10 mouse cellular contexts compared by ENCODE assay signal in the genomic region with DNA sequence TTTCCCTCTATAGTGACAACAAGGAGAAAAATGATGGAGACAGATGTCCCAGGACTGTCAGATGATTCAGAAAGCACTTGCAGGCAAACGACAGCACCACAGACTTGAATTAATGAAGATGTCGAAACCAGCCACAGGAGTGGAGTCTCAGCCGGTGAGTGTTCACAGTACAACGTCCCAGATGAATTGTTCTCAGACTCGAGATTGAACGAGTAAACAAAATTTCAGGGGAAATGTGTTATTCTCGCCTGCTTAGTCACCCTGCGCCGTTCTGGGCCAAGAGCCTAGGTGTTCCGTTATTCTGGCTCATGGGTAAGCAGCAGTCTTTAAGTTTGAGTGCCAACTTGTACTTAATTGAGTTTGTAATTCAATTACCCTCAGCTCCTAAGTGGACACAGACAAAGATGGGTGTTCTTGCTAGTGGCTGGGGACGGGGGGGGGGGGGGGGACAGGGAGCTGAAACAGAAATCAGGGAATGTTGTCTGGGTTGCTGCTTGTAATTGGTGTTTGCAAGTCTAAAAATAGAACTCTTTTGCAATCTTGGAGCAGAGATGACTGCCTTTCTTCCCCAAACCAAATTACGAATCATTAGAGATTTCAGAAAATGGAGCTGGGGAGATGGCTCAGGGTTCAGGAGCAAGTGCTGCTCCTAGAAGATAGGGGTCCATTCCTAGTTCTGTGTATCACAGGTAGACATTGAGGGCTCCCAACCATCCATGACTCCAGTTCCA.
A peak's percentile ranks its signal among the peaks of the same experiment; 100 is the strongest.
DNase-seq lines count a peak whose midpoint lies in the region; ATAC-seq lines count a peak whose summit lies in the region.
"Had no signal": no experiment of that assay in that cellular context is flagged by ENCODE, and none has a peak within 500 bp of the region (broad histone marks: within the 10 kb centered on the region; RNA-seq: fewer than 3 reads in every experiment).

No protein-coding gene starts in this region.

- no peaks in the 10 kb centered on the region for H3K27me3 ChIP-seq in kidney, embryonic 16.5 days (ENCODE audit: insufficient read depth, low read length)
- H3K27me3 ChIP-seq: midbrain, embryonic 12.5 days had no signal

- DNase-seq in gastrocnemius, adult 18-20 months (ENCODE audit: low spot score): peak; percentile 52
- no peak for DNase-seq in gastrocnemius, postnatal 10 days
- DNase-seq in retina, postnatal 1 day: peak; percentile 20
- no peak for DNase-seq in retina, embryonic 14.5 days (ENCODE audit: low spot score)
- peak; percentile 18 for DNase-seq in skeletal muscle tissue, adult 2 months (ENCODE audit: low read depth, low spot score)
- DNase-seq: cerebellum, adult 9-10 months had no signal

- no peak overlapping the region for H3K9ac ChIP-seq in kidney, embryonic 16.5 days (replicated peaks; ENCODE audit: low read length)
- H3K9ac ChIP-seq: liver, embryonic 12.5 days; midbrain, embryonic 12.5 days had no signal

- H3K36me3 ChIP-seq in kidney, embryonic 16.5 days (ENCODE audit: insufficient read depth, low read length): no peaks in the 10 kb centered on the region
- H3K36me3 ChIP-seq: liver, embryonic 12.5 days; midbrain, embryonic 12.5 days had no signal

- H3K9me3 ChIP-seq in kidney, embryonic 16.5 days (ENCODE audit: low read length): no peaks in the 10 kb centered on the region
- H3K9me3 ChIP-seq: liver, embryonic 12.5 days; midbrain, embryonic 12.5 days had no signal

- H3K4me3 ChIP-seq in brown adipose tissue, adult 24 weeks (ENCODE audit: insufficient read depth, low read depth, low read length): no peak overlapping the region
- H3K4me3 ChIP-seq in kidney, embryonic 16.5 days (ENCODE audit: low read length): no peak overlapping the region
- H3K4me3 ChIP-seq: liver, embryonic 12.5 days; midbrain, embryonic 12.5 days had no signal

- peak overlapping the region; percentile 25; the same call in 1 of the 2 replicates for H3K27ac ChIP-seq in brown adipose tissue, adult 24 weeks (replicated peaks; ENCODE audit: low read depth, low read length)
- H3K27ac ChIP-seq in kidney, embryonic 16.5 days (ENCODE audit: low read length): no peak overlapping the region
- H3K27ac ChIP-seq: liver, embryonic 12.5 days; midbrain, embryonic 12.5 days had no signal

- ATAC-seq in kidney, embryonic 16.5 days (ENCODE audit: low FRiP score, low TSS enrichment): no peak
- ATAC-seq: liver, embryonic 12.5 days had no signal

- peaks cover 7% of the 10 kb centered on the region for H3K4me1 ChIP-seq in brown adipose tissue, adult 24 weeks (ENCODE audit: control insufficient read depth, insufficient read depth, insufficient read length, low read length)
- H3K4me1 ChIP-seq in kidney, embryonic 16.5 days (ENCODE audit: insufficient read depth, low read length): peaks cover 5% of the 10 kb centered on the region; the same call in 1 of the 2 replicates

- WGBS in kidney, embryonic 16.5 days: 64% methylated on average over 12 of the region's 12 CpGs

- no peak overlapping the region for H3K4me2 ChIP-seq in kidney, embryonic 16.5 days (replicated peaks; ENCODE audit: low read depth, low read length)
- H3K4me2 ChIP-seq: liver, embryonic 12.5 days; midbrain, embryonic 12.5 days had no signal

Comparison
In these comparisons a context has a peak if more than half of its experiments do, and no peak if none do; other contexts are left out.
1. DNase-seq: peak in gastrocnemius, adult 18-20 months (single experiment), retina, postnatal 1 day (single experiment) and skeletal muscle tissue, adult 2 months (single experiment); none in gastrocnemius, postnatal 10 days (single experiment) and retina, embryonic 14.5 days (single experiment).